Mouse (Mus musculus): ENCODE data around the gene Cplx3. TPM values are rescaled to one million over a fixed set of nuclear protein-coding genes. Genes with fewer than 3 reads are reported as not detected.

Cplx3 gene
- total and polyA plus RNA-seq, 3 experiments = 0.09 TPM; not detected in 2

DNA sequence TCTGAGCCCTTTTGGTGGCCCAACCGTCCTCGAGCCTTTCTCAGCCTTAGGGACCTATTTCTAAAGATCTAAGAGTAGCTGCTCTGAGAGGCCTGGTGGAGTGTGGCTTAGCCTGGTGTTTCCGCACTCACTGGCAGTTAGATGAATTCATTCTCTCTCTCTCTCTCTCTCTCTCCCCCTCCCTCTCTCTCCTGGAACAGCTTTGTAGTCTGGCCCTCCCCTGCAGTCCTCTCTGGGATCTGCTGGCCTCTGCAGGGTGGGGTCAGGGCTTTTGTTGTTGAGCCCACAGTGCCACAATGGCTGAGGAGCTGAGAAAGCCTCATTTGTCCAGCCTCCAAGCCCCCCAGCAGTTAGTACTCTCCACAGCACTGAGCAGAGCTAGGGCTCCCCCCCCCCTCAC is 46.8 kb upstream of the Cplx3 start:
- dilution Hi-C loops (cut with MboI; ENCODE audit: extremely low pct_ligation_motif_present, extremely low pct_unique_long_range_greater_than_20kb, low sequenced_read_pairs) = no loop called here
- no peak for DNase-seq (ENCODE audit: extremely low read depth)
- Histone ChIP-seq H3K4me1 (ENCODE audit: control insufficient read depth in 1 of 2, insufficient read depth in 2 of 2) (peaks cover 15 to 61% of the 10 kb centered on the region in 2 experiments), H3K27me3 (replicated peaks) (no peaks in the 10 kb centered on the region), H3K79me2 (replicated peaks; ENCODE audit: control insufficient read depth, extremely low read depth, insufficient read depth, poor library complexity, severe bottlenecking) (no peaks in the 10 kb centered on the region), H3K9me3 (replicated peaks; ENCODE audit: low read length) (no peaks in the 10 kb centered on the region), H3K27ac (ENCODE audit: insufficient read depth, low read depth) (no peak overlapping the region), H3K4me3 (replicated peaks in 1 of 3; ENCODE audit: low read depth in 2 of 3, low read length in 2 of 3, poor library complexity in 1 of 3) (peak overlapping the region in 1 of 3 experiments; percentile 39), H3K9ac (ENCODE audit: insufficient read depth, low read depth) (no peak overlapping the region), H3K36me3 (replicated peaks in 1 of 2; ENCODE audit: control insufficient read depth in 1 of 2, insufficient read depth in 1 of 2, low read length in 1 of 2) (peaks cover 0 to 2% of the 10 kb centered on the region in 2 experiments), H3K4me2 (ENCODE audit: insufficient read depth, low read depth, poor library complexity, severe bottlenecking) (no peak overlapping the region)
- in situ Hi-C loops (cut with MboI; ENCODE audit: low pct_ligation_motif_present, low pct_unique_long_range_greater_than_20kb, low sequenced_read_pairs) = loop anchor here (5.0 to 10.0 kb wide), 3 partner anchors 36 to 342 kb away; partner anchors contain the start of gene Cox5a
- no peak for TF ChIP-seq SMC3 (IDR thresholded peaks at IDR 0.05; ENCODE audit: low read depth, low read length)
- TF ChIP-seq MAFK (IDR thresholded peaks at IDR 0.05; ENCODE audit: insufficient replicate concordance, low read length) = no peak

DNA sequence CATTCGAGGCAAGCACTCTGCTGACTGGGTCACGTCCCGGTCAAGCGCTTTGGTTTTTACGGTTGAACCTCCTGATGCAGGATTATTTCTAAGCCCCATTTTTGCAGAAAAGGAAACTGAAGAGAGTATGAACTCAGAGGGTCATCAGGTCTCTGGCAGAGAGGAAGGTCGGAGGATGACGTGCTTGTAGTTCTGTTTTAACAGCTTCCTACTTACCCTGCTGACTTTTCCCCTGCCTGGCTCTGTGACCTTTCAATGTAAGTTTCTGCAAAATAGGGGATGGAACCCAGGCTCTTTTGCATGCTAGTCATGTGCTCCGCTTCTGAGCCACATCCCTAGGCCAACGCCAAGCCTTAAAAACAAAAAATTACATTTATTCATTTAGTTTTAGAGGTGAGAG is 46.3 kb upstream of the Cplx3 start:
- in situ Hi-C loops (cut with MboI; ENCODE audit: low pct_ligation_motif_present, low pct_unique_long_range_greater_than_20kb, low sequenced_read_pairs) (loop anchor here (5.0 to 10.0 kb wide), 3 partner anchors 35 to 342 kb away; partner anchors contain the start of gene Cox5a), dilution Hi-C loops (cut with MboI; ENCODE audit: extremely low pct_ligation_motif_present, extremely low pct_unique_long_range_greater_than_20kb, low sequenced_read_pairs) (no loop called here)
- peaks cover 15 to 65% of the 10 kb centered on the region in 2 experiments for H3K4me1 ChIP-seq (ENCODE audit: control insufficient read depth in 1 of 2, insufficient read depth in 2 of 2)
- no peak overlapping the region for H3K4me2 ChIP-seq (ENCODE audit: insufficient read depth, low read depth, poor library complexity, severe bottlenecking)
- no peak for TF ChIP-seq PAX5 (IDR thresholded peaks at IDR 0.05; ENCODE audit: low read length)
- peak; percentile 27; the same call in 1 of the 2 replicates for TF ChIP-seq ELF1 (IDR thresholded peaks at IDR 0.05; ENCODE audit: low read depth, low read length)
- DNase-seq (ENCODE audit: extremely low read depth) = no peak
- no peaks in the 10 kb centered on the region for H3K9me3 ChIP-seq (replicated peaks; ENCODE audit: low read length)
- H3K27ac ChIP-seq (ENCODE audit: insufficient read depth, low read depth) = no peak overlapping the region
- no peaks in the 10 kb centered on the region for H3K27me3 ChIP-seq (replicated peaks)
- no peak overlapping the region for H3K9ac ChIP-seq (ENCODE audit: insufficient read depth, low read depth)
- peak overlapping the region in 2 of 3 experiments; percentile 16 to 39 for H3K4me3 ChIP-seq (replicated peaks in 1 of 3; ENCODE audit: low read depth in 2 of 3, low read length in 2 of 3, poor library complexity in 1 of 3)
- H3K79me2 ChIP-seq (replicated peaks; ENCODE audit: control insufficient read depth, extremely low read depth, insufficient read depth, poor library complexity, severe bottlenecking) = no peaks in the 10 kb centered on the region
- H3K36me3 ChIP-seq (replicated peaks in 1 of 2; ENCODE audit: control insufficient read depth in 1 of 2, insufficient read depth in 1 of 2, low read length in 1 of 2) = peaks cover 0 to 2% of the 10 kb centered on the region in 2 experiments

GRCm38 (mm10) chr9:57650786-57651311 is 44.8 kb upstream of the Cplx3 start:
- H3K36me3 ChIP-seq (replicated peaks in 1 of 2; ENCODE audit: control insufficient read depth in 1 of 2, insufficient read depth in 1 of 2, low read length in 1 of 2) = peaks cover 0 to 2% of the 10 kb centered on the region in 2 experiments
- H3K27me3 ChIP-seq (replicated peaks) = no peaks in the 10 kb centered on the region
- H3K9ac ChIP-seq (ENCODE audit: insufficient read depth, low read depth) = peak overlapping the region; percentile 2; the same call in 1 of the 2 replicates
- dilution Hi-C loops (cut with MboI; ENCODE audit: extremely low pct_ligation_motif_present, extremely low pct_unique_long_range_greater_than_20kb, low sequenced_read_pairs) = no loop called here
- TF ChIP-seq IRF4 (IDR thresholded peaks at IDR 0.05; ENCODE audit: low read depth, low read length) (no peak), EP300 (IDR thresholded peaks at IDR 0.05; ENCODE audit: low read length) (0 out of 2 replicates have a peak, but pooled peaks have one; percentile 16), ELF1 (IDR thresholded peaks at IDR 0.05; ENCODE audit: low read depth, low read length) (peak; percentile 71), JUND (conservative IDR thresholded peaks at IDR 0.05; ENCODE audit: low read depth, low read length) (no peak), TBP (conservative IDR thresholded peaks at IDR 0.05; ENCODE audit: low read depth, low read length) (0 out of 2 replicates have a peak, but pooled peaks have one; percentile 41), JUN (IDR thresholded peaks at IDR 0.05; ENCODE audit: insufficient read depth, low read depth, low read length) (no peak), HCFC1 (IDR thresholded peaks at IDR 0.05; ENCODE audit: low read depth, low read length) (no peak; the same call in 1 of the 2 replicates), SIN3A (IDR thresholded peaks at IDR 0.05; ENCODE audit: low read length) (no peak), USF1 (IDR thresholded peaks at IDR 0.05; ENCODE audit: low read depth, low read length) (no peak), CTCF (conservative IDR thresholded peaks at IDR 0.05 in 1 of 2, IDR thresholded peaks at IDR 0.05 in 1 of 2; ENCODE audit: low read depth in 2 of 2, low read length in 2 of 2) (no peak), POLR2A (IDR thresholded peaks at IDR 0.05; ENCODE audit: low read depth, low read length) (peak; percentile 31; the same call in 1 of the 2 replicates), GABPA (IDR thresholded peaks at IDR 0.05; ENCODE audit: insufficient replicate concordance, low read depth, low read length) (no peak), USF2 (conservative IDR thresholded peaks at IDR 0.05; ENCODE audit: low read depth, low read length) (no peak), CHD2 (IDR thresholded peaks at IDR 0.05; ENCODE audit: low read length) (peak; percentile 65), BHLHE40 (IDR thresholded peaks at IDR 0.05; ENCODE audit: low read depth, low read length) (peak; percentile 39; the same call in 1 of the 2 replicates), E2F4 (IDR thresholded peaks at IDR 0.05; ENCODE audit: insufficient replicate concordance, low read depth, low read length) (no peak), MAFK (IDR thresholded peaks at IDR 0.05; ENCODE audit: insufficient replicate concordance, low read length) (no peak), TCF12 (IDR thresholded peaks at IDR 0.05; ENCODE audit: low read depth, low read length) (peak; percentile 61; the same call in 1 of the 2 replicates), PAX5 (IDR thresholded peaks at IDR 0.05; ENCODE audit: low read length) (no peak)
- peaks cover 20 to 74% of the 10 kb centered on the region in 2 experiments for H3K4me1 ChIP-seq (ENCODE audit: control insufficient read depth in 1 of 2, insufficient read depth in 2 of 2)
- in situ Hi-C loops (cut with MboI; ENCODE audit: low pct_ligation_motif_present, low pct_unique_long_range_greater_than_20kb, low sequenced_read_pairs) = loop anchor here (5.0 to 10.0 kb wide), 3 partner anchors 34 to 344 kb away; partner anchors contain the start of gene Cox5a
- H3K4me2 ChIP-seq (ENCODE audit: insufficient read depth, low read depth, poor library complexity, severe bottlenecking) = peak overlapping the region; percentile 35
- H3K27ac ChIP-seq (ENCODE audit: insufficient read depth, low read depth) = peak overlapping the region; percentile 79
- H3K9me3 ChIP-seq (replicated peaks; ENCODE audit: low read length) = no peaks in the 10 kb centered on the region
- no peaks in the 10 kb centered on the region for H3K79me2 ChIP-seq (replicated peaks; ENCODE audit: control insufficient read depth, extremely low read depth, insufficient read depth, poor library complexity, severe bottlenecking)
- DNase-seq (ENCODE audit: extremely low read depth) = peak; percentile 82
- peak overlapping the region in 2 of 3 experiments; percentile 33 to 42 for H3K4me3 ChIP-seq (replicated peaks in 1 of 3; ENCODE audit: low read depth in 2 of 3, low read length in 2 of 3, poor library complexity in 1 of 3)
